Mouse (Mus musculus): ENCODE measurements around the gene Prdm11. TPM values are rescaled to one million over a fixed set of nuclear protein-coding genes. Genes with fewer than 3 reads are reported as not detected.

The Prdm11 gene
- polyA plus RNA-seq, 1 experiment from 2014 or later = 7.1 TPM

DNA sequence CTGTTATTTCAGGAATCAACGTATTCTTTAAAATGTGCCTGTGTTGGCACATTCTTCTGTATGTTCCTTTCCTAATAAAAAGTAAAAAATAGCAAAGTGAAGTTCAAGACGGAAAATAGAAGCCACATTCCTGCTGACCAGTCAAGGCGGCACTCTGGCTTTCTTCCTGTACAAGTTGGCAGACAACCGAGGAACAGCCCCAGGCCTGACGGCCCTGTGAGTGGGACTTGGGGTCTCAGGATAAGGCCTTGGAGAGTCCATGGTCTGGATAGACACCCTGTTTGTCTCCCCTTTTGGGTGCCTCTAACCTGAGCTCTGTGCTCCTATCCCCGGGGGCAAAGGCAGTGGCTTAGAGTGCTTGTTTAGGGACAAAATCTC lies 30.6 kb upstream of the Prdm11 start:
- 70% methylated on average over 6 of the region's 6 CpGs for WGBS
- peaks cover 6% of the 10 kb centered on the region for H3K4me1 ChIP-seq
- ATAC-seq (replicated peaks; ENCODE audit: low FRiP score) = no peak
- H3K36me3 ChIP-seq = no peaks in the 10 kb centered on the region
- no peak overlapping the region for H3K4me3 ChIP-seq (replicated peaks)
- H3K27me3 ChIP-seq = no peaks in the 10 kb centered on the region
- no peak overlapping the region for H3K27ac ChIP-seq
- H3K9ac ChIP-seq = no peak overlapping the region
- no peak overlapping the region for H3K4me2 ChIP-seq
- no peaks in the 10 kb centered on the region for H3K9me3 ChIP-seq (replicated peaks)

DNA sequence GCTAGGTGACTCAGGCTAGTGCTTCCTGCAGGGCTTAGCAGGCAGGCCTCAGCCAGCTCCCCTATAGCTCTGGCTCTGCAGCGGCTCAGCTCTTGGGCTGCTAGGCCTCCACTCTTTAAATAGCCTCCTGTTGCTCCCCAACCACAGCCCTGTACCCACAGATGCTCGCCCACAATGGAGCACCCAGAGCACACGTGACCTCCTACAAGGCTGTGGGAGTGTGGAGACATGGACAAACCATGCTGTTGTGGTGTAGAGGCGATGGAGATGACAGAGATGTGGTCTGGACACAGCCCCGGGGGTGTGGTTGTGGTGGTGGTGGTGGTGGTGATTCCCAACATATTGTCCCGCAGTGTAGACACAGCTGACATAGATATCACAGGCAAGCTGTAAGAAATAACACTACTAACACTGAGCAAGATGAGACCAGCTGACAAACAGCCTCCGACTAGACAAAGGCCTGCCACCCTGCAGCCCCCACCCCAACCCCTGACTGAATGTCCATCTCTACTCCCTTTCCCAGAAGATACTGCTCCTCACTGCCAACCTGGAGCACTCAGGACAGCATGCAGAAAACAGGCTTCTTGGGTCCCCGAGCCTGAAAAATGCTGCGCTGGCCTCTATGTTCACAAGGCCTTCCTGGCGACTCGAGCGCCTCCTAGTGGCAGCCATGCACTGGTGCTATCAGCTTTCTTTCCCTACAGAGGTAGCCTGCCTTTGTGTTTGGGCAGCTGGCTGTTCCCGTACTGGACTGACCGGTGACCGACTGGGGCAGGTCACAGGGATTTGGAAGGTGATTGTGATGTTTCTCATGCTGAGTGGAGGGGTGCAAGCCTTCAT lies 30.0 kb upstream of the Prdm11 start:
- WGBS = 44% methylated on average over 15 of the region's 15 CpGs
- Histone ChIP-seq H3K36me3 (no peaks in the 10 kb centered on the region), H3K9me3 (replicated peaks) (no peaks in the 10 kb centered on the region), H3K4me1 (peaks cover under 1% of the 10 kb centered on the region), H3K4me3 (replicated peaks) (no peak overlapping the region), H3K9ac (no peak overlapping the region), H3K27me3 (no peaks in the 10 kb centered on the region), H3K27ac (no peak overlapping the region), H3K4me2 (no peak overlapping the region)
- no peak for ATAC-seq (replicated peaks; ENCODE audit: low FRiP score)

GRCm38 (mm10) chr2:93071656-93072055 lies 25.7 kb upstream of the Prdm11 start:
- no peaks in the 10 kb centered on the region for H3K4me1 ChIP-seq
- H3K4me3 ChIP-seq (replicated peaks) = no peak overlapping the region
- H3K27ac ChIP-seq = no peak overlapping the region
- ATAC-seq (replicated peaks; ENCODE audit: low FRiP score) = 0 out of 2 replicates have a peak, but pooled peaks have one; percentile 27
- no peaks in the 10 kb centered on the region for H3K27me3 ChIP-seq
- no peak overlapping the region for H3K4me2 ChIP-seq
- 5% methylated on average over 12 of the region's 12 CpGs for WGBS
- H3K36me3 ChIP-seq = no peaks in the 10 kb centered on the region
- H3K9me3 ChIP-seq (replicated peaks) = no peaks in the 10 kb centered on the region
- H3K9ac ChIP-seq = no peak overlapping the region

GRCm38 (mm10) chr2:93068942-93069341 lies 23.0 kb upstream of the Prdm11 start:
- 39% methylated on average over 2 of the region's 2 CpGs for WGBS
- no peaks in the 10 kb centered on the region for H3K4me1 ChIP-seq
- no peak overlapping the region for H3K9ac ChIP-seq
- H3K27me3 ChIP-seq = peaks cover 9% of the 10 kb centered on the region; the same call in 1 of the 2 replicates
- no peak overlapping the region for H3K4me3 ChIP-seq (replicated peaks)
- no peak overlapping the region for H3K4me2 ChIP-seq
- H3K27ac ChIP-seq = no peak overlapping the region
- H3K9me3 ChIP-seq (replicated peaks) = no peaks in the 10 kb centered on the region
- no peak; the same call in 1 of the 2 replicates for ATAC-seq (replicated peaks; ENCODE audit: low FRiP score)
- H3K36me3 ChIP-seq = no peaks in the 10 kb centered on the region

DNA sequence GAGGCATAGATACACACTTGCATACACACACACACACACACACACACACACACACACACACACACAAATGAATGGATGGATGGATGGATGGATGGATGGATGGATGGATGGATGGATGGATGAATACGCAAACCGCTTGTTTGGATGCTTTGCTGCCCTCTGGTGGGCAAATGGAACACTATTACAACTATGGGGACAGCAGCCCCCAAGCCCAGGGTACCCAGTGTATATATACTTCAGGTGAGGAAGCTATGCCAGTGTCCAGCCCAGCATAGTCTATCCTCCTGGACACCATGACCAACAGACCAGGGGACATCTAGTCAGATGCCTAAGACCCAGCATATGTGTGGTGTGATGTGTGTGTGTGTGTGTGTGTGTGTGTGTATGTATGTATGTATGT lies 17.4 kb upstream of the Prdm11 start:
- Histone ChIP-seq H3K9me3 (replicated peaks) (no peaks in the 10 kb centered on the region), H3K9ac (no peak overlapping the region), H3K36me3 (no peaks in the 10 kb centered on the region), H3K27ac (no peak overlapping the region), H3K4me1 (no peaks in the 10 kb centered on the region), H3K27me3 (peaks cover 9% of the 10 kb centered on the region; the same call in 1 of the 2 replicates), H3K4me3 (replicated peaks) (no peak overlapping the region), H3K4me2 (no peak overlapping the region)
- WGBS = 23% methylated on average over 2 of the region's 2 CpGs
- no peak; the same call in 1 of the 2 replicates for ATAC-seq (replicated peaks; ENCODE audit: low FRiP score)

DNA sequence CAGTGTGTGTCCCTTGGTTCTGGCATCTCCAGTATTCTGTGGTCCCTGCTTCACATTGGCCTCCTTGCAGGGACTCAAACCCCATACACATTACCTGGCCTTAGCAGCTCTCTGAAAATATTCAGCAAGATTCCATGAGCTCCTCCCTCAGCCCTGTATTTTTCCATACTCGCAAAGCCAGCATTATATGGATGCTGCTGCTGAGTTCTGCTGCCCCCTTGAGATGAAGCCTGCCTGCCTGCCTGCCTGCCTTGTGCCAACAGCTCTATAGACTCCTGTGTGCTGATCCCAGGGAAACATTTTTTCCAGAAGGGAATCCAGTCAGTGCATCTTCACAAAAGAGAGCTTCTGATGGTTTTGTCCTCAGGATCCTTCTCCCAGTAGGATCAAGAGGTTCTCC lies 5.9 kb upstream of the Prdm11 start:
- H3K27me3 ChIP-seq = no peaks in the 10 kb centered on the region
- H3K36me3 ChIP-seq = no peaks in the 10 kb centered on the region
- H3K27ac ChIP-seq = no peak overlapping the region
- H3K4me2 ChIP-seq = no peak overlapping the region
- H3K9me3 ChIP-seq (replicated peaks) = no peaks in the 10 kb centered on the region
- no peak overlapping the region for H3K4me3 ChIP-seq (replicated peaks)
- 32% methylated on average over 1 of the region's 1 CpGs for WGBS
- ATAC-seq (replicated peaks; ENCODE audit: low FRiP score) = no peak
- H3K4me1 ChIP-seq = peaks cover 8% of the 10 kb centered on the region
- no peak overlapping the region for H3K9ac ChIP-seq

DNA sequence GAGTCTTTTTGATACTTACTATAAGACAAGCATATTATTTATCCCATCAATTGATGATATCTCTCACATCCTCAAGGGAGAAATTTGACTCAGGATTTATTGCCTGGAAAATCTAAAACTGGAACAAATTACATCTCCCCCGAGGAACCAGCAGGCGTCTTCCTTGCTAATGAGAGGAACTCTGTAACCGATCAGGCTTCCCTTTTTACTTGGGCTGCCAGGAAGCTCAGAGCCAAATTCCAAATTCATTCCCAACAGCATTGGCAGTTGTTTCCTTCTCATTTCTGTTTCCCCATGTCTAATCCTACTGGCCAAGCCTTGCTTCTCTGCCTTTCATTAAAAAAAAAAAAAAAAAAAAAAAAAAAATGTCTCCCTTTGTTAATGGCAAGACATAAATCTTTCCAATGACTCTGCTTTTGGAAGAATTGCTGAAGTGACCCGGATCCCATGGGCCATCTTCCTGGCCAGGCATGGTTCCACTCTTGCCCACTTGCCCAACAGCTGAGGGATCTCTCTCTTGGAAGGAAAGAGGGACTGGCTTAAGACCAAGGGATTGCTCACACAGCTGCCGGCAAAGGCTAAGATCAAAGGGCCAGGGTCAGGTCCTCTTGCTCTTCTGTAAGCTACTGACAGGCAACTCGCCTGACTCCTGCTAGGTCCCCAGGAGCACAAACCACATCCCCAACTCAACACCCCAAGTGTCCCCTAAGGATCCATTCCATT lies 2.8 kb upstream of the Prdm11 start:
- Histone ChIP-seq H3K36me3 (no peaks in the 10 kb centered on the region), H3K4me2 (no peak overlapping the region), H3K27ac (no peak overlapping the region), H3K27me3 (no peaks in the 10 kb centered on the region), H3K4me1 (peaks cover 28% of the 10 kb centered on the region), H3K4me3 (replicated peaks) (no peak overlapping the region), H3K9ac (no peak overlapping the region), H3K9me3 (replicated peaks) (no peaks in the 10 kb centered on the region)
- 19% methylated on average over 6 of the region's 6 CpGs for WGBS
- no peak for ATAC-seq (replicated peaks; ENCODE audit: low FRiP score)

- Histone ChIP-seq H3K27me3 (no peaks in the 10 kb centered on the region), H3K27ac (no peak overlapping the region), H3K4me2 (no peak overlapping the region), H3K9me3 (replicated peaks) (no peaks in the 10 kb centered on the region), H3K4me1 (peaks cover 39% of the 10 kb centered on the region), H3K9ac (no peak overlapping the region), H3K36me3 (0 out of 2 replicates have a peak, but pooled peaks cover 7% of the 10 kb centered on the region), H3K4me3 (replicated peaks) (no peak overlapping the region)
- ATAC-seq (replicated peaks; ENCODE audit: low FRiP score) = no peak
- 77% methylated on average over 7 of the region's 7 CpGs for WGBS
Measured at GRCm38 (mm10) chr2:93047491-93048050, 1.6 kb upstream of the Prdm11 start.

GRCm38 (mm10) chr2:93047036-93047435 lies 1.1 kb upstream of the Prdm11 start:
- Histone ChIP-seq H3K27me3 (no peaks in the 10 kb centered on the region), H3K36me3 (0 out of 2 replicates have a peak, but pooled peaks cover 8% of the 10 kb centered on the region), H3K9ac (no peak overlapping the region), H3K27ac (0 out of 2 replicates have a peak overlapping the region, but pooled peaks have one; percentile 94), H3K4me1 (peaks cover 42% of the 10 kb centered on the region), H3K9me3 (replicated peaks) (no peaks in the 10 kb centered on the region), H3K4me3 (replicated peaks) (0 out of 2 replicates have a peak overlapping the region, but pooled peaks have one; percentile 86), H3K4me2 (peak overlapping the region; percentile 66)
- WGBS = 48% methylated on average over 6 of the region's 6 CpGs
- no peak for ATAC-seq (replicated peaks; ENCODE audit: low FRiP score)

DNA sequence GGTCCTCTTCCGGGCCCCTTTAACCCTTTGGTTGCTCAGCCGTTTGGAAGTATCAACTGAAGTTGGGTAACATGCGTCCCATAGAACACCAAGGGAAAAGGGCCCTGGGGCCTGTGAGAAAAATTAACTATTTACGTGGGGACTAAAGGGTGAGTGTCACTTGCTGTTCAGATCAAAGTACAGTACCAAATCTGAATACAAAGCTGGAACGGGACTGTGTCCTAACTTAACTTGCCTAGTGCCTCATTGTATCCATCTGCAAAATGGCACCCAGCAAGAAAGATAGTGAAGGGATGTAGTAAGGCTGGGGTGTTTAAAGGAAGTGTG lies 505 bp upstream of the Prdm11 start:
- peak overlapping the region; percentile 66 for H3K4me2 ChIP-seq
- H3K4me3 ChIP-seq (replicated peaks) = peak overlapping the region; percentile 86
- H3K9ac ChIP-seq = peak overlapping the region; percentile 97
- ATAC-seq (replicated peaks; ENCODE audit: low FRiP score) = no peak
- no peaks in the 10 kb centered on the region for H3K27me3 ChIP-seq
- H3K36me3 ChIP-seq = 0 out of 2 replicates have a peak, but pooled peaks cover 8% of the 10 kb centered on the region
- no peaks in the 10 kb centered on the region for H3K9me3 ChIP-seq (replicated peaks)
- peak overlapping the region; percentile 94 for H3K27ac ChIP-seq
- WGBS = 15% methylated on average over 5 of the region's 5 CpGs
- peaks cover 48% of the 10 kb centered on the region for H3K4me1 ChIP-seq

DNA sequence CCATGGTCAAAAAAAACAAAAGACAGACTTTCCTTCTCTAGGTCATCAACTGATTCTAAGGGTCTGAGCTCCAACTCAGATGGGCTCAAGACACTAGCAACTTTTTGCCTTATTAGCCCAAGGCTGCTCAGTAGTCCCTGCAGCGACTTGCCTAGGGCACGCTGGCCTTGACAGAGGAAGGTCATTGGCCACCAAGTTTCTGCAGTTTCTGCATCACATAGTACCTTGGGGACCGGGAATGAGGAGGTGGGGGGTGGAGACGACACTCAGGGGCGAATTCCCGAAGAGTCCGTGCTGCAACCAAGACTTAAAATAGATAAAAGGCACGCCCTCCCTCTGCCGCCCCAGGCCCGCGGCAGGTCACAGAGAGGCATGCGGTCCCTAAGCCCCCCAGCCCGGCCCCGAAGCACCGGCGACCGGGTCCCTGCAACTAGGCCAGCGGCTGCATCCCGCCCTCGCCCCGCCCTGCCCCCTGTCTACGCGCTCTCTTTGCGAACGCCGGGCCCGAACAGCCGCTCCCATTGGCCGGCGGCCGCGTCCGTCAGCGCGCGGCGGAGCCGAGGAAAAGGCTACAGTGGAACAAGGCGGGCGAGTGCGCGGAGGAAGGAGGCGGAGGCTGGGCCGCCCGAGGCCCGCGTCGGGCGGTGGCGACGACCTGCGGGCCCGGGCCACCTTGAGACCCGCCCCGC lies 694 bp downstream of the Prdm11 start:
- peak overlapping the region; percentile 66 for H3K4me2 ChIP-seq
- WGBS = under 1% methylated on average over 49 of the region's 55 CpGs
- H3K36me3 ChIP-seq = 0 out of 2 replicates have a peak, but pooled peaks cover 8% of the 10 kb centered on the region
- peak; percentile 93 for ATAC-seq (replicated peaks; ENCODE audit: low FRiP score)
- peak overlapping the region; percentile 97 for H3K9ac ChIP-seq
- H3K9me3 ChIP-seq (replicated peaks) = no peaks in the 10 kb centered on the region
- peaks cover 56% of the 10 kb centered on the region for H3K4me1 ChIP-seq
- H3K27me3 ChIP-seq = no peaks in the 10 kb centered on the region
- H3K27ac ChIP-seq = peak overlapping the region; percentile 94
- peak overlapping the region; percentile 86 for H3K4me3 ChIP-seq (replicated peaks)
